Mouse (Mus musculus) hindbrain, embryonic 14.5 days (tissue): ENCODE measurements around the gene Acot8. TPM values are rescaled to one million over a fixed set of nuclear protein-coding genes. Genes with fewer than 3 reads are reported as not detected.
A peak's percentile ranks its signal among the peaks of the same experiment; 100 is the strongest.

Source experiments
- ATAC-seq: fragments of 200-750 bp; cut with Nextera tagmentation; 2 replicates; pipeline ENCODE4 v1.8.0; 2017; ENCODE audit warnings: moderate number of reproducible peaks, mild to moderate bottlenecking, moderate TSS enrichment, moderate library complexity; ENCODE audit not compliant: low FRiP score
- DNase-seq: peaks from one replicate; pipeline ENCODE4 v3.0.0-alpha.2; 2015; ENCODE audit warnings: low spot score
- H3K27ac ChIP-seq: fragments of 300-500 bp; sonication (generic); 2 replicates; pipeline ENCODE4 v1.5.1; 2014; ENCODE audit warnings: mild to moderate bottlenecking, moderate library complexity
- H3K27me3 ChIP-seq: fragments of 300-500 bp; sonication (generic); 2 replicates; pipeline ENCODE4 v1.6.1; 2014; ENCODE audit warnings: mild to moderate bottlenecking, low read length, mixed read lengths; ENCODE audit not compliant: control insufficient read depth, insufficient read depth
- H3K36me3 ChIP-seq: fragments of 300-500 bp; sonication (generic); replicated peaks from 2 replicates; pipeline ENCODE4 v1.6.1; 2014; ENCODE audit not compliant: control insufficient read depth, insufficient read depth
- H3K4me1 ChIP-seq: fragments of 300-500 bp; sonication (generic); replicated peaks from 2 replicates; pipeline ENCODE4 v1.6.1; 2014; ENCODE audit warnings: antibody characterized with exemption, low read length, mixed read lengths; ENCODE audit not compliant: control insufficient read depth, insufficient read depth
- H3K4me2 ChIP-seq: fragments of 300-500 bp; sonication (generic); replicated peaks from 2 replicates; pipeline ENCODE4 v1.6.1; 2014; ENCODE audit warnings: mild to moderate bottlenecking, moderate library complexity
- H3K4me3 ChIP-seq: fragments of 300-500 bp; sonication (generic); replicated peaks from 2 replicates; pipeline ENCODE4 v1.5.1; 2014; ENCODE audit warnings: mild to moderate bottlenecking, low read length
- H3K9ac ChIP-seq: fragments of 300-500 bp; sonication (generic); 2 replicates; pipeline ENCODE4 v1.6.1; 2014
- H3K9me3 ChIP-seq: fragments of 300-500 bp; sonication (generic); 2 replicates; pipeline ENCODE4 v1.6.1; 2016; ENCODE audit warnings: low read length; ENCODE audit not compliant: control insufficient read depth
- WGBS: fragments of 180-500 bp; shearing (Covaris S2); extraction: QIAGEN DNeasy Blood & Tissue Kit; methylation state at CpG from one replicate; pipeline ENCODE4 v1.1.7; 2014; 5-methylcytosine and 5-hydroxymethylcytosine counted together
- polyA plus RNA-seq: library from polyadenylated mRNA; unstranded; fragments of >200 nt; fragmentation: Nextera tagmentation; extraction: Ambion mirVana; gene quantifications from 2 replicates; pipeline ENCODE4 v1.2.1, GENCODE M21; 2014

Gene Acot8
- polyA plus RNA-seq, 1 experiment from 2014 or later = 20.8 TPM

DNA sequence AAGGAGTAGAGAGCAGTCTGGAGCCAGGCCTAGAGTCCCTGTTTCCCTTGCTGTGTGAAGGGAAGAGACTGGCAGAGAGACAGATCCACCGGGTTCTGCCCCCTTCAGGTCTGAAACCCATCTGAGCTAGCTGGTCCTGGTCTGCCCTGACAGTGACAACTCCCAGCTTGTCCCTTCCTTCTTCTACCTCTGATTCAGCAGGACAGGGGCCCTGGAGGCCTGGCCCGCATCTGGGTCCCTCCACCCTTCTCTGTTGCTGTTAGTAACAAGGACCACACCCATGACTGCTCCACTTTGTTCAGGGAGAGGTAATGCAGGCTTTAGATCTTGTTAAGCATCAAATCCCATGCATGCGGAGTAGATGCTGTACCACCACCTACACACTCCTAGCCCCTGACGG lies 16.3 kb downstream of the Acot8 start:
- H3K9me3 ChIP-seq = no peaks in the 10 kb centered on the region
- no peak for DNase-seq
- 78% methylated on average over 4 of the region's 4 CpGs for WGBS
- H3K27me3 ChIP-seq = no peaks in the 10 kb centered on the region
- no peak for ATAC-seq
- no peak overlapping the region for H3K4me2 ChIP-seq
- no peak overlapping the region for H3K4me3 ChIP-seq
- no peak overlapping the region for H3K27ac ChIP-seq
- peaks cover 44% of the 10 kb centered on the region for H3K36me3 ChIP-seq
- H3K9ac ChIP-seq = 0 out of 2 replicates have a peak overlapping the region, but pooled peaks have one; percentile 16
- peaks cover 7% of the 10 kb centered on the region; the same call in 1 of the 2 replicates for H3K4me1 ChIP-seq

GRCm38 (mm10) chr2:164787779-164788178 lies 16.9 kb downstream of the Acot8 start:
- no peaks in the 10 kb centered on the region for H3K27me3 ChIP-seq
- H3K4me3 ChIP-seq = no peak overlapping the region
- H3K4me2 ChIP-seq = no peak overlapping the region
- peaks cover 7% of the 10 kb centered on the region; the same call in 1 of the 2 replicates for H3K4me1 ChIP-seq
- H3K9ac ChIP-seq = no peak overlapping the region
- H3K9me3 ChIP-seq = no peaks in the 10 kb centered on the region
- ATAC-seq (no peak), DNase-seq (no peak)
- H3K27ac ChIP-seq = no peak overlapping the region
- H3K36me3 ChIP-seq = peaks cover 38% of the 10 kb centered on the region
- WGBS = 86% methylated on average over 10 of the region's 10 CpGs

- H3K4me3 ChIP-seq = peak overlapping the region; percentile 62
- H3K9ac ChIP-seq = no peak overlapping the region
- H3K4me1 ChIP-seq = peaks cover 7% of the 10 kb centered on the region; the same call in 1 of the 2 replicates
- H3K36me3 ChIP-seq = peaks cover 30% of the 10 kb centered on the region
- DNase-seq (no peak), ATAC-seq (no peak)
- peak overlapping the region; percentile 89 for H3K4me2 ChIP-seq
- no peak overlapping the region for H3K27ac ChIP-seq
- no peaks in the 10 kb centered on the region for H3K27me3 ChIP-seq
- H3K9me3 ChIP-seq = no peaks in the 10 kb centered on the region
- 82% methylated on average over 3 of the region's 3 CpGs for WGBS
Observed at GRCm38 (mm10) chr2:164787032-164787431, 17.6 kb downstream of the Acot8 start.

- peak overlapping the region; percentile 62 for H3K4me3 ChIP-seq
Observed at GRCm38 (mm10) chr2:164786388-164786885, 18.2 kb downstream of the Acot8 start.

GRCm38 (mm10) chr2:164785481-164786387 lies 18.9 kb downstream of the Acot8 start, which contains the start of gene Snx21:
Gene Snx21 (plus strand): TSS chr2:164785823.
- WGBS = under 1% methylated on average over 60 of the region's 89 CpGs
- Histone ChIP-seq H3K9me3 (no peaks in the 10 kb centered on the region), H3K9ac (peak within 1 kb of the TSS; percentile 78), H3K4me3 (peak within 1 kb of the TSS; percentile 62), H3K4me2 (peak within 1 kb of the TSS; percentile 89), H3K36me3 (peaks cover 17% of the 10 kb centered on the region), H3K4me1 (peaks cover 7% of the 10 kb centered on the region; the same call in 1 of the 2 replicates), H3K27ac (peak within 1 kb of the TSS; percentile 44), H3K27me3 (no peaks in the 10 kb centered on the region)
- DNase-seq (peak; percentile 77), ATAC-seq (peak; percentile 89)

More at GRCm38 (mm10) chr2:164786388-164786885, 18.2 kb downstream of the Acot8 start:
- WGBS = 9% methylated on average over 15 of the region's 15 CpGs
- H3K9me3 ChIP-seq = no peaks in the 10 kb centered on the region
- H3K9ac ChIP-seq = peak overlapping the region; percentile 78
- no peaks in the 10 kb centered on the region for H3K27me3 ChIP-seq
- peak overlapping the region; percentile 89 for H3K4me2 ChIP-seq
- DNase-seq = peak; percentile 52
- H3K27ac ChIP-seq = no peak overlapping the region
- ATAC-seq = no peak; the same call in 1 of the 2 replicates
- peaks cover 7% of the 10 kb centered on the region; the same call in 1 of the 2 replicates for H3K4me1 ChIP-seq
- peaks cover 24% of the 10 kb centered on the region for H3K36me3 ChIP-seq

DNA sequence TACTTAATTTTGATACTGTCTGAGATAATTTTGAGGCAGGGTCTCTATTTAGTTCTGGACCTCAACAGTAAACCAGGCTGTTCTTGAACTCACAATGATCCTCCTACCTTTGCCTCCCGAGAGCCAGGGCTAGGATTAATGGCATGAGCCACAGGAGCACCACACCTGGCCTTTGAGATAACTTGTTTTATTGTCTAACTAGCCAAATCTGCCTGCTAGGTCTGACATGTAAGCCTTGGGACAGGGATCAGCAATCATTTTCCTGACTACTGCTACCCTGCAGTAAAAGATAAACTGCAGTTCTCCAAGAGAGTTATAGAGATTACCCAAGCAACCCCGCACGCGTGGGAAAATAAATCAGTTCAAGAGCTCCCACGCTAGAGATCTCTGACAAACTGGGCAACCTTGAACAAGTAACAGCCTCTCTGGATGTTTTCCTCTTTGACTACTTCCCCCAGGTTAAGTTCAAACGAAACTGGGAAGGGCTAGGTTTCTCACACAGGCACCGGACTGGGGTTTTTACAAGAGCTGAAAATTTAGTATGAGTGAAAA lies 19.7 kb downstream of the Acot8 start:
- no peak for ATAC-seq
- WGBS = 19% methylated on average over 7 of the region's 7 CpGs
- H3K4me1 ChIP-seq = peaks cover 7% of the 10 kb centered on the region; the same call in 1 of the 2 replicates

GRCm38 (mm10) chr2:164783926-164784581 lies 20.6 kb downstream of the Acot8 start:
- Histone ChIP-seq H3K9ac (no peak overlapping the region), H3K4me3 (no peak overlapping the region), H3K36me3 (peaks cover 4% of the 10 kb centered on the region; the same call in 1 of the 2 replicates), H3K27me3 (no peaks in the 10 kb centered on the region), H3K4me1 (peaks cover 7% of the 10 kb centered on the region; the same call in 1 of the 2 replicates), H3K4me2 (no peak overlapping the region), H3K27ac (no peak overlapping the region), H3K9me3 (no peaks in the 10 kb centered on the region)
- no peak for DNase-seq
- 81% methylated on average over 7 of the region's 7 CpGs for WGBS
- no peak for ATAC-seq

More for the DNA sequence above, 19.7 kb downstream of the Acot8 start:
- Histone ChIP-seq H3K4me2 (peak overlapping the region; percentile 89), H3K27me3 (no peaks in the 10 kb centered on the region), H3K9ac (peak overlapping the region; percentile 78), H3K27ac (0 out of 2 replicates have a peak overlapping the region, but pooled peaks have one; percentile 44), H3K36me3 (peaks cover 11% of the 10 kb centered on the region; the same call in 1 of the 2 replicates), H3K9me3 (no peaks in the 10 kb centered on the region), H3K4me3 (peak overlapping the region; percentile 62)
- DNase-seq = no peak

DNA sequence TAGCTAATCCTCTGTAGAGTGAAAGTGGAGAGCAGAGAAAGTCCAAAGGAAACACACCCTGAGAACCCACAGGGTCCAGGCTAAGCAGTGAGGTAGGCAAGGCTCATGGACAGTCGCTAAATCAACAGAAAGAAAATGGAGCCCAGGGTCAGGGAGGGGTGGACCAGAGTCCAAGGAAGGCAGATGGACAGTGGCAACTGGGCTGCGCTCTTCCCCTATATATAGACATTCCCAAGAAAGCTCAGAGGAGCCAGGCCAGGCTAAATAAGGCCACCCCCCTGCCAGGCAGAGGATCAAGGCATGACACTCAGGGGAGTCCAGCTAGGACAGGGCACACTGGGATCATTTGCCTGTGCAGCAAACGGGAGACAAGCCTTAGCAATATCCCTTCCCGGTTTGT lies 22.8 kb downstream of the Acot8 start:
- WGBS = 79% methylated on average over 4 of the region's 4 CpGs

More for the DNA sequence above, 22.8 kb downstream of the Acot8 start:
- Histone ChIP-seq H3K36me3 (no peaks in the 10 kb centered on the region), H3K4me3 (no peak overlapping the region), H3K4me1 (peaks cover 7% of the 10 kb centered on the region; the same call in 1 of the 2 replicates), H3K27ac (no peak overlapping the region), H3K9ac (no peak overlapping the region), H3K27me3 (no peaks in the 10 kb centered on the region), H3K4me2 (no peak overlapping the region), H3K9me3 (no peaks in the 10 kb centered on the region)
- no peak for ATAC-seq
- DNase-seq = no peak
